Mouse (Mus musculus): Measurements from ENCODE around the gene Rffl.

DNA sequence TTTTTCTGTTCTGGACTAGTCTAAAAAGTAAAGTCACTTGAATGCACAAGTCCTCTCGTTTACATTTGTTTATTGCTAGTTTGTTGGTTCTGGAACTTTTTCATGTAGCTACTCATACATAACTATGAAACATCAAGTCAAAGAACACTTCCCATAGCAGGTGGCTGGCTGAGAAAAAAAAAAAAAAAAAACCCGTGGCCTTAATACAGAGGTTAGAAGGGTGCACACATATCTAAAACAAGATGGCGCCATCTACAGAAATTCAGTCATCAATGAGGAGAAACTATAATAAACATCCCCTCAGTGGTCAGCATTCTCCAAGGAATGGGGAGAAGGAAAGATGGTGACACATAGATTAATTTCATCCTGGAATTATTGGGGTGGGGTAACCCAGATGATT is 63.6 kb downstream of the Rffl start:
- TF ChIP-seq CTCF (IDR thresholded peaks at IDR 0.05; ENCODE audit: extremely low read depth, insufficient read depth, low read length) = no peak
- no peak for TF ChIP-seq POLR2A (IDR thresholded peaks at IDR 0.05; ENCODE audit: extremely low read depth, insufficient read depth, low read length)
